Mouse (Mus musculus) brain, embryonic 14.5 days (tissue): ENCODE data around the gene Tmem60.

ENCODE experiments used
- CTCF ChIP-seq: fragments of 200-500 bp; IDR thresholded peaks from 2 replicates; pipeline ENCODE4 v1.5.1; 2012; ENCODE audit warnings: inconsistent platforms, mild to moderate bottlenecking, moderate library complexity, borderline replicate concordance; ENCODE audit not compliant: insufficient read depth, insufficient read length; ENCODE audit errors: extremely low read depth
- POLR2A ChIP-seq: fragments of 200-500 bp; IDR thresholded peaks from 2 replicates; pipeline ENCODE4 v1.6.1; 2012; ENCODE audit warnings: mild to moderate bottlenecking, inconsistent platforms, borderline replicate concordance; ENCODE audit not compliant: poor library complexity, insufficient read depth, insufficient read length, severe bottlenecking; ENCODE audit errors: extremely low read depth

- no peak for TF ChIP-seq CTCF
- no peak for TF ChIP-seq POLR2A
Observed at GRCm38 (mm10) chr5:20880386-20880785, 1.6 kb upstream of the Tmem60 start.
